Mouse (Mus musculus): ENCODE measurements around the gene Atpaf1. TPM values are rescaled to one million over a fixed set of nuclear protein-coding genes. Genes with fewer than 3 reads are reported as not detected.

The Atpaf1 gene
- total RNA-seq, 2 experiments from 2014 or later: 46.9 to 70.1 TPM

GRCm38 (mm10) chr4:115767647-115768467 lies 16.8 kb upstream of the Atpaf1 start:
- intact Hi-C loops (cut with DNase I): no loop called here
- DNase-seq: no peak

GRCm38 (mm10) chr4:115775056-115775455 lies 9.6 kb upstream of the Atpaf1 start:
- no peak for TF ChIP-seq CTCF (IDR thresholded peaks at IDR 0.05)
- Histone ChIP-seq H3K27ac (no peak overlapping the region), H3K4me3 (no peak overlapping the region)
- no peak for DNase-seq
- intact Hi-C loops (cut with DNase I): no loop called here

More at GRCm38 (mm10) chr4:115767647-115768467, 16.8 kb upstream of the Atpaf1 start:
- TF ChIP-seq CTCF (IDR thresholded peaks at IDR 0.05): no peak
- H3K27ac ChIP-seq: no peak overlapping the region
- H3K4me3 ChIP-seq: no peak overlapping the region

GRCm38 (mm10) chr4:115777627-115778026 lies 7.0 kb upstream of the Atpaf1 start:
- no peak overlapping the region for H3K27ac ChIP-seq
- H3K4me3 ChIP-seq: no peak overlapping the region
- no peak for DNase-seq
- intact Hi-C loops (cut with DNase I): no loop called here
- no peak for TF ChIP-seq CTCF (IDR thresholded peaks at IDR 0.05)

GRCm38 (mm10) chr4:115780269-115780668 lies 4.3 kb upstream of the Atpaf1 start:
- TF ChIP-seq CTCF (IDR thresholded peaks at IDR 0.05): no peak
- Histone ChIP-seq H3K4me3 (no peak overlapping the region), H3K27ac (no peak overlapping the region)
- no peak for DNase-seq
- intact Hi-C loops (cut with DNase I): loop anchor here (5.0 kb wide), 1 partner anchor 38 kb away; no protein-coding TSS in a partner anchor

GRCm38 (mm10) chr4:115780918-115781317 lies 3.7 kb upstream of the Atpaf1 start, which contains the start of gene Tex38:
Gene Tex38 (minus strand): TSS chr4:115781018.
- DNase-seq: no peak
- intact Hi-C loops (cut with DNase I): loop anchor here (5.0 kb wide), 1 partner anchor 39 kb away; no protein-coding TSS in a partner anchor
- Histone ChIP-seq H3K27ac (peak within 1 kb of the TSS; percentile 71; the same call in 1 of the 2 replicates), H3K4me3 (no peak within 1 kb of the TSS)
- TF ChIP-seq CTCF (IDR thresholded peaks at IDR 0.05): no peak

GRCm38 (mm10) chr4:115782026-115782805 lies 2.4 kb upstream of the Atpaf1 start:
- TF ChIP-seq CTCF (IDR thresholded peaks at IDR 0.05): no peak
- Histone ChIP-seq H3K27ac (peak overlapping the region; percentile 71), H3K4me3 (no peak overlapping the region)
- peak; percentile 53 for DNase-seq
- intact Hi-C loops (cut with DNase I): loop anchor here (5.0 kb wide), 1 partner anchor 40 kb away; no protein-coding TSS in a partner anchor

- H3K4me3 ChIP-seq: peak overlapping the region; percentile 99
- DNase-seq: no peak
- intact Hi-C loops (cut with DNase I): no loop called here
- no peak for TF ChIP-seq CTCF (IDR thresholded peaks at IDR 0.05)
- H3K27ac ChIP-seq: peak overlapping the region; percentile 92
Measured at GRCm38 (mm10) chr4:115785511-115786034, 961 bp downstream of the Atpaf1 start.

- DNase-seq: no peak
- Histone ChIP-seq H3K27ac (no peak overlapping the region), H3K4me3 (no peak overlapping the region)
- TF ChIP-seq CTCF (IDR thresholded peaks at IDR 0.05): no peak
- intact Hi-C loops (cut with DNase I): no loop called here
Measured at GRCm38 (mm10) chr4:115790864-115791263, 6.3 kb downstream of the Atpaf1 start.

- Histone ChIP-seq H3K4me3 (no peak overlapping the region), H3K27ac (no peak overlapping the region)
- intact Hi-C loops (cut with DNase I): no loop called here
- no peak for DNase-seq
- no peak for TF ChIP-seq CTCF (IDR thresholded peaks at IDR 0.05)
Measured at GRCm38 (mm10) chr4:115795360-115795759, 10.7 kb downstream of the Atpaf1 start.

- intact Hi-C loops (cut with DNase I): no loop called here
- DNase-seq: no peak
- no peak for TF ChIP-seq CTCF (IDR thresholded peaks at IDR 0.05)
- H3K4me3 ChIP-seq: no peak overlapping the region
- H3K27ac ChIP-seq: no peak overlapping the region
Measured at GRCm38 (mm10) chr4:115799981-115800380, 15.4 kb downstream of the Atpaf1 start.

- intact Hi-C loops (cut with DNase I): no loop called here
- TF ChIP-seq CTCF (IDR thresholded peaks at IDR 0.05): no peak
Measured at GRCm38 (mm10) chr4:115812326-115812725, 27.7 kb downstream of the Atpaf1 start.

GRCm38 (mm10) chr4:115815606-115816005 lies 31.0 kb downstream of the Atpaf1 start:
- Histone ChIP-seq H3K4me3 (no peak overlapping the region), H3K27ac (no peak overlapping the region)
- intact Hi-C loops (cut with DNase I): no loop called here
- TF ChIP-seq CTCF (IDR thresholded peaks at IDR 0.05): no peak
- DNase-seq: no peak

More at GRCm38 (mm10) chr4:115812326-115812725, 27.7 kb downstream of the Atpaf1 start:
- Histone ChIP-seq H3K4me3 (no peak overlapping the region), H3K27ac (no peak overlapping the region)
- no peak for DNase-seq

- no peak for DNase-seq
- intact Hi-C loops (cut with DNase I): no loop called here
- TF ChIP-seq CTCF (IDR thresholded peaks at IDR 0.05): no peak
- Histone ChIP-seq H3K27ac (no peak overlapping the region), H3K4me3 (no peak overlapping the region)
Measured at GRCm38 (mm10) chr4:115820199-115820598, 35.6 kb downstream of the Atpaf1 start.

Measured in gastrocnemius, adult 2 months (tissue).